Mouse (Mus musculus) G1E (cell line): ENCODE measurements around the gene Slc35b1.

Source experiments
- CTCF ChIP-seq: IDR thresholded peaks from 2 replicates; pipeline ENCODE4 v1.5.1; 2012; ENCODE audit warnings: low read depth, low read length, inconsistent platforms, mixed read lengths
- GATA2 ChIP-seq: IDR thresholded peaks from 2 replicates; pipeline ENCODE4 v1.6.1; 2012; ENCODE audit warnings: low read depth, low read length, inconsistent platforms, borderline replicate concordance

- TF ChIP-seq GATA2 (no peak), CTCF (no peak)
Measured at GRCm38 (mm10) chr11:95344181-95344580, 40.3 kb upstream of the Slc35b1 start.
